Mouse (Mus musculus) stomach, postnatal 0 days (tissue): Measurements from ENCODE around the gene Gm10570. TPM values are rescaled to one million over a fixed set of nuclear protein-coding genes. Genes with fewer than 3 reads are reported as not detected.

Source experiments
- ATAC-seq: fragments of 200-750 bp; cut with Nextera tagmentation; 2 replicates; pipeline ENCODE4 v1.8.0; 2017; ENCODE audit not compliant: low FRiP score, low TSS enrichment
- DNase-seq: peaks from one replicate; pipeline ENCODE4 v3.0.0-alpha.2; 2016; ENCODE audit warnings: low spot score
- H3K27ac ChIP-seq: fragments of 300-500 bp; sonication (generic); replicated peaks from 2 replicates; pipeline ENCODE4 v1.5.1; 2014; ENCODE audit warnings: mild to moderate bottlenecking, control low read depth
- H3K27me3 ChIP-seq: fragments of 300-500 bp; sonication (generic); 2 replicates; pipeline ENCODE4 v1.6.1; 2014; ENCODE audit warnings: low read length; ENCODE audit not compliant: control insufficient read depth, insufficient read depth
- H3K36me3 ChIP-seq: fragments of 300-500 bp; sonication (generic); 2 replicates; pipeline ENCODE4 v1.6.1; 2014; ENCODE audit warnings: low read length, mixed read lengths; ENCODE audit not compliant: control insufficient read depth, insufficient read depth
- H3K4me1 ChIP-seq: fragments of 300-500 bp; sonication (generic); replicated peaks from 2 replicates; pipeline ENCODE4 v1.6.1; 2014; ENCODE audit warnings: antibody characterized with exemption; ENCODE audit not compliant: control insufficient read depth, insufficient read depth
- H3K4me2 ChIP-seq: fragments of 300-500 bp; sonication (generic); replicated peaks from 2 replicates; pipeline ENCODE4 v1.6.1; 2014; ENCODE audit warnings: low read depth, mild to moderate bottlenecking, control low read depth, moderate library complexity
- H3K4me3 ChIP-seq: fragments of 300-500 bp; sonication (generic); 2 replicates; pipeline ENCODE4 v1.5.1; 2014; ENCODE audit warnings: low read depth, low read length, control low read depth
- H3K9ac ChIP-seq: fragments of 300-500 bp; sonication (generic); 2 replicates; pipeline ENCODE4 v1.6.1; 2014; ENCODE audit warnings: mild to moderate bottlenecking, low read length, control low read depth, mixed read lengths
- H3K9me3 ChIP-seq: fragments of 300-500 bp; sonication (generic); 2 replicates; pipeline ENCODE4 v1.6.1; 2016; ENCODE audit warnings: low read length; ENCODE audit not compliant: control insufficient read depth
- CTCF ChIP-seq: IDR thresholded peaks from 2 replicates; pipeline ENCODE4 v1.5.1; 2016; ENCODE audit warnings: antibody characterized with exemption, low read depth, mild to moderate bottlenecking, moderate library complexity
- EP300 ChIP-seq: optimal IDR thresholded peaks from 2 replicates; pipeline ENCODE3; 2016; ENCODE audit warnings: antibody characterized with exemption
- WGBS: fragments of 180-500 bp; shearing (Covaris S2); extraction: QIAGEN DNeasy Blood & Tissue Kit; methylation state at CpG from one replicate; pipeline ENCODE4 v1.1.7; 2014; 5-methylcytosine and 5-hydroxymethylcytosine counted together
- polyA plus RNA-seq: library from polyadenylated mRNA; unstranded; fragments of >200 nt; fragmentation: Nextera tagmentation; extraction: Ambion mirVana; gene quantifications from 2 replicates; pipeline ENCODE4 v1.2.1, GENCODE M21; 2015

The Gm10570 gene
- not detected in 2 replicates for polyA plus RNA-seq

- ATAC-seq (peak; percentile 30), DNase-seq (peak; percentile 48)
- 1% methylated on average over 52 of the region's 52 CpGs for WGBS
- H3K4me2 ChIP-seq = peak within 1 kb of the TSS; percentile 86
- no peaks in the 10 kb centered on the region for H3K9me3 ChIP-seq
- no peaks in the 10 kb centered on the region for H3K36me3 ChIP-seq
- H3K27me3 ChIP-seq = peaks cover 3% of the 10 kb centered on the region; the same call in 1 of the 2 replicates
- H3K27ac ChIP-seq = 0 out of 2 replicates have a peak within 1 kb of the TSS, but pooled peaks have one; percentile 35
- 0 out of 2 replicates have a peak, but pooled peaks cover 4% of the 10 kb centered on the region for H3K4me1 ChIP-seq
- TF ChIP-seq CTCF (no peak), EP300 (no peak)
- H3K4me3 ChIP-seq = peak within 1 kb of the TSS; percentile 49
- no peak within 1 kb of the TSS for H3K9ac ChIP-seq
Observed at GRCm38 (mm10) chr4:130308231-130309081, at the start of gene Gm10570, which contains the start of gene Fabp3. Gene Gm10570, minus strand, starts transcription at chr4:130308674. Gene Fabp3, plus strand, starts transcription at chr4:130308595.

GRCm38 (mm10) chr4:130357946-130358345 is 49.5 kb upstream of the Gm10570 start:
- Histone ChIP-seq H3K4me1 (0 out of 2 replicates have a peak, but pooled peaks cover 2% of the 10 kb centered on the region), H3K27me3 (no peaks in the 10 kb centered on the region), H3K36me3 (no peaks in the 10 kb centered on the region), H3K9ac (no peak overlapping the region), H3K9me3 (no peaks in the 10 kb centered on the region), H3K4me2 (no peak overlapping the region), H3K27ac (no peak overlapping the region), H3K4me3 (no peak overlapping the region)
- DNase-seq (no peak), ATAC-seq (no peak)
- TF ChIP-seq CTCF (no peak), EP300 (no peak)

GRCm38 (mm10) chr4:130352588-130352987 is 44.1 kb upstream of the Gm10570 start:
- DNase-seq (peak; percentile 73), ATAC-seq (peak; percentile 95)
- Histone ChIP-seq H3K4me3 (no peak overlapping the region), H3K4me1 (no peaks in the 10 kb centered on the region), H3K27me3 (no peaks in the 10 kb centered on the region), H3K27ac (no peak overlapping the region), H3K9me3 (no peaks in the 10 kb centered on the region), H3K4me2 (no peak overlapping the region), H3K9ac (no peak overlapping the region), H3K36me3 (peaks cover 5% of the 10 kb centered on the region; the same call in 1 of the 2 replicates)
- WGBS = 73% methylated on average over 7 of the region's 7 CpGs
- TF ChIP-seq EP300 (no peak), CTCF (no peak)

GRCm38 (mm10) chr4:130350690-130351422 is 42.4 kb upstream of the Gm10570 start:
- H3K4me3 ChIP-seq = no peak overlapping the region
- DNase-seq (no peak), ATAC-seq (no peak)
- no peaks in the 10 kb centered on the region for H3K4me1 ChIP-seq
- no peak overlapping the region for H3K4me2 ChIP-seq
- H3K9me3 ChIP-seq = no peaks in the 10 kb centered on the region
- 87% methylated on average over 16 of the region's 16 CpGs for WGBS
- peaks cover 9% of the 10 kb centered on the region; the same call in 1 of the 2 replicates for H3K36me3 ChIP-seq
- H3K9ac ChIP-seq = no peak overlapping the region
- H3K27ac ChIP-seq = no peak overlapping the region
- H3K27me3 ChIP-seq = no peaks in the 10 kb centered on the region
- no peak for TF ChIP-seq EP300
- TF ChIP-seq CTCF = 0 out of 2 replicates have a peak, but pooled peaks have one; percentile 12

GRCm38 (mm10) chr4:130349666-130350065 is 41.2 kb upstream of the Gm10570 start:
- 92% methylated on average over 6 of the region's 6 CpGs for WGBS
- no peak overlapping the region for H3K9ac ChIP-seq
- no peak overlapping the region for H3K4me3 ChIP-seq
- H3K27me3 ChIP-seq = no peaks in the 10 kb centered on the region
- H3K27ac ChIP-seq = no peak overlapping the region
- no peak for ATAC-seq
- no peak for DNase-seq
- TF ChIP-seq EP300 = no peak
- peak; percentile 51 for TF ChIP-seq CTCF
- peaks cover 9% of the 10 kb centered on the region; the same call in 1 of the 2 replicates for H3K36me3 ChIP-seq
- H3K4me1 ChIP-seq = no peaks in the 10 kb centered on the region
- no peak overlapping the region for H3K4me2 ChIP-seq
- H3K9me3 ChIP-seq = no peaks in the 10 kb centered on the region
